Mouse (Mus musculus): ENCODE measurements at regions not wholly inside any gene's neighbourhood (a gene's known extent, or its start where the extent isn't known, plus 50 kb on each side); places are given as distances from the start of the nearest gene placed in this dataset.

DNA sequence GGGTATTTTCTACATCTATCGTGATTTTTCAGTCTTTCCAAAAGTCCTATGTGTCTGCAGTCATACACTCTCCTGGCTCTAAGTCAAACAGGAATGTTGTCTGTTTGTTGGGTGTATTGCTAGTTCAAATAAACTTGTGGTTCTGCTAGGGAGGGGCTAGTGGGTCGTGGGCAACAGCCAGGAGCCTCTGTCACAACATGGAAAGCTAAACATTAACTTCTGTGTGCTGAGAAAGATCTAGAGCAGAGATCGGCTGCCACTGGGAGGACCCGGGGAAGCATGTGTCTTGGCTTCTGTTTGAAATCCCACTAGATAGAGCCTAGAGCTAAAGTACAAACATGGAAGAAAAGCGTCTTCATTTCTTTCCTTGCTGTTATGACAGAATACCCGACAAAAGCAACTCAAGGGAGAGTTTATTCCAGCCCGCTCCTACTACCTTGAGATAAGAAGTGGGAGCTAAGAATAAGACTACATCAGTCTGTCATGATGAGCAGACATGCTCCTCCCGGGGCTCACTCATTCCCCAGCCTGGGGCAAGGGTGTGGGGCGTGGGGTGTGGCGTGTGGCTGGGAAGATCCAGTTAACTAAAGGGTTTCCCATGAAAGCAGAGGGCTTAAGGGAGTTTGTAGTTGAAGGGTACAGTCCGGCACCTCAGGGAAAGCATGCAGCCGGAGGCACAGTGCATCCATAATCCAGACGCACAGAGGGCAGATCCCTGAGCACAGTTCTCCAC is 190.7 kb downstream of the Rybp start:
- DNase-seq (ENCODE audit: extremely low spot score): no peak

GRCm38 (mm10) chr6:100094653-100095217 is 192.6 kb downstream of the Rybp start:
- DNase-seq (ENCODE audit: extremely low spot score): no peak

DNA sequence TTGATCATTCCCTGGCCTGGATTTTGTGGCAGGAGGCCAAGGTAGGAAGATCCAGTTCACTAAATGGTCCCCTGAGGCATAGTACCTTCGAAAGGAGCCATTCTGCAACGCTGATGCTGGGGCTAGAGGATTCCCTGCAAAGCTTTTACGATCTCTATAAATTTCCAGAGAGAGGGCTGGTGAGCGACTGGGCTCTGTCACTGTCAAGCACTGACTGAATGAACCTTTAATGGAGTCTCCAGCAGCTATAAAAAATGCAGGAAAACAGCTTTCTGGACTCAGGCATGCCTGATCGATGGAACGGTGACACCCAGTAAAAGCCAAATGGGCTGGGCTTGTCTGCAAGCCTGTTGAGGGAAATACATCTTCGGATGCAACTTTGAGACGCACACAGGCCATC is 194.4 kb downstream of the Rybp start:
- no peak for DNase-seq (ENCODE audit: extremely low spot score)

DNA sequence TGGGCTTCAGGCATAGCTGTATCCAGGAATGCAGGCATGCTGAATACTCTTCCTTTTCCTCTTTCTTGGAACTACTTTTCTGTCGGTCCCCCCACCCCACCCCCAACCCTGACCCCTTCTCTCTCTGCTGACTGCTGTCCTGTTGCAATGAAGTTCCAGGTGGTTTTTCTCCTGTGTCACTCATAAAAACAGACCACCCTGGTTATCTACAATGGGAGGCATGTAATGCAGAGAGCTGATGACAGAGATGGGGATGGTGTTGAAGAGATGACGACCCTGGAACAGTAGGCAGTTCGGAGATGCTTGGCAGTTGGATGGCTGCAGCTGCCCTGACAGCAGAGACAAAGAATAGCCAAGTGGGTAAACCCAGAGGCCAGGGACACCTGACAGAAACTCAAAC is 195.5 kb downstream of the Rybp start:
- DNase-seq (ENCODE audit: extremely low spot score): no peak

DNA sequence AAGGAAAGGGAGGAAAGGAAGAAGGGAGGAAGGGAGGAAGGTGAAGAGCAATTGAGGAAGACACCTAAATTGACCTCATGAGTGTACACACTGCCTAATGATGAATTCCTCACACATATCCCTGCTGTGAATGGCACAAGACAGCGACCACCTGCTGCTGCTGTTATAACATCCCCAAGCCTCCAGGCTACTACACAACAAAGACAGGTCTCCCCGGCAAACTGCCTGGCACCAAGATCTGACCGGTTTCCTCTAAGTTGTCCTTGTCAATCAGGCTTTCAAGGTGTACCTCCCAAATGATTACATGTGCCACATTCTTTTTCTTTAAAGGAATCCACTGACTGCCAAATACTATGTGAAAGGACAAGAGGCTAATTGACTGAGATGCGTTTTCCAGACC is 198.7 kb downstream of the Rybp start:
- DNase-seq (ENCODE audit: extremely low spot score): no peak

DNA sequence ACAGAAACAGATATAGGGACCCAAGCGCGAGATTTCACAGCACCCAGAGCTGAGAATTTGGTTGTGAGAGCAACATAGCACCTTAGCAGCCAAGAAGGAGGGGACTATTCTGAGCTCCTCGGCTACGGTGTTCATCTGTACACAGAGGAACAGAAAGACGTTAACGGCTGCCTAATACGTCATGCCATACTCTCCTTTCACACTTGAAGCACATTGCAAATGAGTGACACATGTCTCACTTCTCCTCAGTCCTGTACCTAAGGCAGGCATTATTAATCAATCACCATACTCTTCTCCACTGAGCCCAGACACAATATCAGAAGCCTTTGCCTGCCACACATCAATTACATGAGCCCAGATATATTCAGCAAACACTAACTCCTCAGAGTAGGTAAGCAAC is 200.5 kb downstream of the Rybp start:
- DNase-seq (ENCODE audit: extremely low spot score): no peak

DNA sequence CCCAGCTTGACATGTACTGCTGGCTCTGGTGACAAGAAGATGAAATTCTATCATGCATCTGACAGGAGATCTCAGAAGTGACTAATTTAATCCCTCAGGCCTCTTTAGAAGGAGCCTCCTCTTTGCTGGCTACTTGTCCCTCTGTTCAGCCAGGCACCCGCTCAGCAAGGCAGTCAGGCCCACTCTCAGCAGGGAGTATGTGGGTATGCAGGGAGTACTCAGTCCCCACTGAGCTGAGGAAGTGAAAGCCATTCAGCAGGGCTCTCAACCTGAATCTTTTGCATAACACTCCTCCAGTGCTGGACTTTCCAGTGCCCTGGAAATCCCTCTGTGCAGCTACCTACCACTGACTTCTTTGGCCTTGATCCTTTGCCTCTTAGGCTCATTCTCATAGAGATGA is 201.3 kb downstream of the Rybp start:
- DNase-seq (ENCODE audit: extremely low spot score): no peak

- DNase-seq (ENCODE audit: extremely low spot score): no peak
Measured at GRCm38 (mm10) chr6:100083868-100084477, 203.3 kb downstream of the Rybp start.

DNA sequence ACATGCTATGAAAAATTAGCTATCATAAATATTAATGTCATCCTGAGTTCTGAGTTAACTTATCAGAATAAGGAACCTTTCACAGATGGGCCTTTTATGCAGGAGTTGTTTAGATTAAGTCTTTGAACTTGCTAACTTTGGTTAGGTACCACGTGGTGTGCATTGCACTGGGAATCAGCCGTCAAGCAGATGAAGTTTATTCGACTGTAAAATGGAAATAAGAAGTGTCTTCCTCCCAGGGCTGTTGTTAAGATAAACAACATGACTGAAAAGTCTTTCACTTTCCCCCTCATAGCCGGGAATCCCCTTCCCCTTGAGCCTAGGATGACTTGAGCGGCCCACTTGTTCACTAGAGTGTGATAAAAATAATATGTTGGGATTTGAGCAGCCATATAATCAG is 204.2 kb downstream of the Rybp start:
- DNase-seq (ENCODE audit: extremely low spot score): no peak

DNA sequence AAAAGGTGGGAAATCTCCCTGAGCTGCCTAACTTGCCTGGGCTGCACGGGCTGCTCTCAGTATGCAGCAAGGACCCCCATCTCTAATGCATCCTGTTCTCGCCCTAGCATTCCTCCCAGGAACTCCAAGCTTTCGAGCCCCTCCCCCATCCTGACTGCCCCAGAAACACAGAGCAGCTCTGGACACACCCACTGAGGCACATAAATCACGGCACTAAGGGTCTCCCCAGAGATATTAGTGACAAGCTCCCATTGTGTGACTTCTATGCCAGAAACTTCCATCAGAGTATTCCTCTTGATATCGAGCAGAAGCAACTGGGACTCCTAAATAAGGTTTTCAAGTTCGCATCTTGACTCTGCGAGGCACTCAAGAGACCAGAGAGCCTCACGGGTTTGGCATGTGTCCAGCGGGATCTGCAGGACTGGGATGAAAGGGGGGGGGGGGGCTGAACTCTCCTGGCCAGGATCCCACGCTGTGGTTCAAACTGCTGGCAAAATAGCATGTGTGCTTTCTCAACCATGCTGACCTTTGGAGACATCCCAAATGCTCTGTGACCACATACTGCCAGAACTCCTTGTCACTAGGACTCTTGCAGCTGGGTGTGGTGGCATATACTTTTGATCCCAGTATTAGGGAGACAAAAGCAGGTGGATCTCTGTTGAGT is 212.5 kb downstream of the Rybp start:
- peak; percentile 44 for DNase-seq (ENCODE audit: extremely low spot score)

- no peak for DNase-seq (ENCODE audit: extremely low spot score)
Measured at GRCm38 (mm10) chr6:100072261-100072968, 214.9 kb downstream of the Rybp start.

DNA sequence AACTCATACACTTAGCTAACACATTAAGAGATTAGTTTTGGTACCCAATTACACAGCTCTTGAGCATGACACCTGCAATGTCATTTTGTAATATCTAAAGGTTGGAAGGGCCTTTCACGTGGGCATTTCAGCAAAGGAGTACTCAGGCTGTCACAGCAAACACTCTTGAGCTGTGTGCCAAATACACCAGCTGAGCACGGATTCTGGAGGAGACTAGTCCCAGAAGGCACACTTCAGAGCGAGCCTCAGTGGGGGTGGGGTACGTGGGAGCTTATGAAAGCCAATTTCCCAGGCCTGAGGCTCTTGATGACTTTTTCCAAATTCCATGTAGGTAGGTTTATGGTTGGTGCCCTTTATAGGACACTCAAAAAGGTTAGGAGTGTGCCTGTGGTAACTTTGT is 218.1 kb downstream of the Rybp start:
- DNase-seq (ENCODE audit: extremely low spot score): no peak

DNA sequence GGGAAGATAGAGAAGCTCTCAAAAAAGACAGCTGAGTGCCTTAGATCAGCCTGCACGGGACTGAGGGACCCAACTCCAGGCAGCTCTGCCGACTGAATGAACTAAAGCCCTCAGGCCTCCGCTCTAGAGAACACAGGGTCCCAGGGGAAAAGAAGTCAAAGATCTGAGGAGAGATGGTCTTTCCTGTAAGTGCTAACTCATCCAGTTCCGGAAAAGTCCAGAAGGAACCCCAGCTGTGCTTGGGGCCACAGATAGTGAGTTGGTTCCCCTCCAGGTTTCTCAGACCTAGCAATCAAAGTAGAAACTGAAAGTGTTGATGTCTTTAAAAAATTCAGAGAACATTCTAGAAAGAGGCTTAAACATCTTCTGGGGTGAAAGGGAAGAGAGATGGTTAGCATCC is 220.0 kb downstream of the Rybp start:
- no peak for DNase-seq (ENCODE audit: extremely low spot score)

GRCm38 (mm10) chr6:100065586-100065985 is 221.7 kb downstream of the Rybp start:
- no peak for DNase-seq (ENCODE audit: extremely low spot score)

DNA sequence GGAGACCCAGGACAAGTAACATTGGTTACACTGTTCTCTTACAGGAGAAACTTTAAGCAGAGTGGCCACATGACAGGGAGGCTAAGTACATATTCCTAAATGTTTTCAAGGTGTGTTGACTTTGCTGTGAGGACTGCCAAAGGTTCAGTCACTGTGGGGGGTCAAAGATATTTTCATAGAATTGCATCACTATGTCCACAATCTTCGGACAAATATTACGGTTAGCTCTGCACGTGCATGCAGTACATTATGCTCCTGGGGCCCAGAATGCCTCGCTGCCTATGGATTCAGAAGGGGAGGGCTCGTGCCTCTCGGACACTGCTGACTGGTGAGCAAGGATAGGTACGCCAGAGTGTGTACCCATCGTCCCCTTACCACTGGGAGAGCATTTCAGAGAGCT is 224.3 kb downstream of the Rybp start:
- no peak for DNase-seq (ENCODE audit: extremely low spot score)

GRCm38 (mm10) chr6:100059803-100060202 is 227.5 kb downstream of the Rybp start:
- DNase-seq (ENCODE audit: extremely low spot score): no peak

DNA sequence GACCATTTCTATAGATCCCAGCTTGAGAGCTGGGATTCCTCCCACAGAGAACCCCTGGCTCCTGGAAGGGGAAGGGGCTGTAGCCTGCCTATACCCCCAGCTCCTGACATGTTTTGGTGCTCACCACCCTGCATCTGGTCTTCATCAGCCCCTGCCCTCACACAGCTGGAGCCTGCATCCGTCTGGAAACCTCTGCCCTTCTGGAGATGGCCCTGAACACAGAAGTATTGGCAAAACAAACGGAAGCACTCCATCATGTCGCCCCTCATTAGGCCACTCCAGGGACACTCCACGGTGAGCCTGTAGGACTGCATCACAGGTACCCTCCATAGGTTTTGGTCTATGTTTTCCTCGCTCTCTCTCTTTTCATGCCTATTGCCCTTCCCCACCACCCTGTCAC is 231.3 kb downstream of the Rybp start:
- DNase-seq (ENCODE audit: extremely low spot score): no peak

DNA sequence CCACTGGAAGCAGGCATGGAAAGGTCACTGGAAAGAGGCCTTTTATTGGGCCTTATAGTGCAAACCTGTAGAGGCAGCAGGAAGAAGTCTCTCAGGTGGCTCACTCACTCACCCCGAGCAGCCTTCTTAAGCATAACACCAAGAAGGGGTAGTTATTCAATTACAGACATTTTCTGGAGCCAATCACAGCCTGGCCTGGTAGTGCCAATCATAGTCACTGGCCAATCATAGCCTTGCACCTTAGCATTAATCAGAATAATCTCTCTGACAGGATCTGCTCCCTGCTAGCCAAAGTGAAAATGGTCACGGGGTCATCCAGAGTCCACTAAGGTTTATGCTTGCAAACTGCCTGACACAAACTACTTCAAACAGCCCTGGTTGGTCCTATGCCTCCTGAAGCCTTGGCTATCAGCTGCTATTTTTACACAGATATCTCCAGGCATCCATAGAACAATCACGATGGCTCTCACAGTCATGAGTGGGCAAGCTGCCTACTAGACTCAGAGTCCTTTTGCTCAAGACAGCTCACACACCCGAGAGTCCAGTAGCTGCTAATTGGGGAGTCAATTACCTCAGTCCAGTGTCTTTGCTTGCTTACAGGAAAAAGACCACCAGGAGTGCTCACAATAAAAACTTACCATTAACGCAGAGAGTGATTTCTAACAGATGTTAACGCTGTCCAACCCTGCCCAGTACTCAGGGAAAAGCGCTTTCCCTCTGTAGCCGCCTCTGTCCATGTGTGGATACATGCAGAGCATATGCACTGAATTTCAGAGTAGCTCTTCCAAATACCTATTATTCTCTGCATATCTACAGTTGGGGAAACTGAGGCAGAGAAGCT is 234.1 kb downstream of the Rybp start:
- DNase-seq (ENCODE audit: extremely low spot score): no peak

DNA sequence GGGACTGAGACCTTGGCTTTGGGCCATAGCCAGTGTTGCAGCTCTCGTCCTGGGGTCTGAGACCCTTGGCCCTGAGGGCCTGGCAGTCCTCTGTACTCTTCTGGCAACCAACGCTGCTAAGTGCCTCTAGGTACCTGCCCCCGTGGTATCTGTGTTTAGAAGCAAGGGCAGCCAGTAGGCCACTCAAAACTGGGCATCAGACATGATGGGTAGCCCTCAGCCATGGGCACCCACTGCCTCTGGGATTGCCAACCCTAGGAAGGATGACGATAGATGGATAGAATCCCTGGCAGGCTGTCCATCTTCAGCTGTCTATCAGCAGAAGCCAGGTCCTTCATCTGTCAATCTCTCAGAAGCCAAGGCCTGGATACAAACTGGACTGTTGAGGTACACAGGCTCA is 234.9 kb downstream of the Rybp start:
- no peak for DNase-seq (ENCODE audit: extremely low spot score)

DNA sequence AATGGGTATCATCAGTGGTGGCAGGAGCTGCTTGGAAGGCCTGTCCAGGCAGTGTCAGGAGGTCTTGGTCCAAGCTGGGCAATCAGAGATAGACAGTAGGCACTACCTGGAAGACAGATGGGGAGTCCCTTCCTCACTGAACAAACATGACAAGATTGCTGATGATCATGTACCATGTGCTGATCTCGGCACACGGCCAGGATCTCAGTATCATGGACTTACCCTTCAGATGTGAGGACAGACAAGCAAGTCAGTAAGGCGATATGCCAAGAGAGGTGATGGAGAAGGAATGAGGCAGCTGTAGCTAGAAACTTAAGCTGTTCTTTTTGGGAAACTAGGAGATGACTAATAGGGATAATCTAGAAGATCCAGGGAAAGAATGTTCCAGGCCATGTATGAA is 238.2 kb downstream of the Rybp start:
- no peak for DNase-seq (ENCODE audit: extremely low spot score)

Measured in embryo, embryonic 9.5 days (tissue).